Mouse (Mus musculus): ENCODE data around the gene AF067063. TPM values are rescaled to one million over a fixed set of nuclear protein-coding genes. Genes with fewer than 3 reads are reported as not detected.
A peak's percentile ranks its signal among the peaks of the same experiment; 100 is the strongest.

AF067063 gene
- total and polyA plus RNA-seq, 2 experiments: not detected

- Histone ChIP-seq H3K36me3 (ENCODE audit: control insufficient read depth, insufficient read depth, low read length) (peaks cover 4% of the 10 kb centered on the region), H3K79me2 (ENCODE audit: control insufficient read depth, insufficient read depth, low read length) (no peaks in the 10 kb centered on the region), H3K4me1 (ENCODE audit: control insufficient read depth, insufficient read depth, low read length) (peaks cover 7% of the 10 kb centered on the region), H3K4me3 (ENCODE audit: insufficient read depth, low read depth, low read length) (no peak overlapping the region), H3K27me3 (ENCODE audit: control insufficient read depth, insufficient read depth, low read length) (no peaks in the 10 kb centered on the region), H3K9ac (ENCODE audit: low read depth, low read length) (no peak overlapping the region), H3K27ac (replicated peaks; ENCODE audit: insufficient read depth, low read depth, low read length) (no peak overlapping the region)
- TF ChIP-seq POLR2A (IDR thresholded peaks at IDR 0.05; ENCODE audit: extremely low read depth, insufficient read depth, low read length) (no peak), CTCF (IDR thresholded peaks at IDR 0.05; ENCODE audit: low read depth, low read length) (no peak)
- 78% methylated on average over 5 of the region's 5 CpGs for WGBS
- DNase-seq (ENCODE audit: extremely low read depth, low read depth, low spot score): no peak
Measured at GRCm38 (mm10) chr13:119792791-119793404, 37.1 kb downstream of the AF067063 start.

- peak overlapping the region; percentile 96 for H3K9ac ChIP-seq (ENCODE audit: low read depth, low read length)
- TF ChIP-seq POLR2A (IDR thresholded peaks at IDR 0.05; ENCODE audit: extremely low read depth, insufficient read depth, low read length) (no peak), CTCF (IDR thresholded peaks at IDR 0.05; ENCODE audit: low read depth, low read length) (no peak)
- peak; percentile 50 for DNase-seq (ENCODE audit: extremely low read depth, low read depth, low spot score)
- peak overlapping the region; percentile 87 for H3K27ac ChIP-seq (replicated peaks; ENCODE audit: insufficient read depth, low read depth, low read length)
- 3% methylated on average over 18 of the region's 18 CpGs for WGBS
- H3K27me3 ChIP-seq (ENCODE audit: control insufficient read depth, insufficient read depth, low read length): no peaks in the 10 kb centered on the region
- H3K36me3 ChIP-seq (ENCODE audit: control insufficient read depth, insufficient read depth, low read length): peaks cover 7% of the 10 kb centered on the region
- peaks cover 7% of the 10 kb centered on the region for H3K4me1 ChIP-seq (ENCODE audit: control insufficient read depth, insufficient read depth, low read length)
- peak overlapping the region; percentile 88 for H3K4me3 ChIP-seq (ENCODE audit: insufficient read depth, low read depth, low read length)
- H3K79me2 ChIP-seq (ENCODE audit: control insufficient read depth, insufficient read depth, low read length): no peaks in the 10 kb centered on the region
Measured at GRCm38 (mm10) chr13:119791580-119792135, 38.4 kb downstream of the AF067063 start.

GRCm38 (mm10) chr13:119790761-119791579 lies 39.0 kb downstream of the AF067063 start, which contains the start of gene Zfp131:
Gene Zfp131 (minus strand): TSS chr13:119790889.
- Histone ChIP-seq H3K9ac (ENCODE audit: low read depth, low read length) (peak within 1 kb of the TSS; percentile 96), H3K4me3 (ENCODE audit: insufficient read depth, low read depth, low read length) (peak within 1 kb of the TSS; percentile 88), H3K4me1 (ENCODE audit: control insufficient read depth, insufficient read depth, low read length) (peaks cover 7% of the 10 kb centered on the region), H3K79me2 (ENCODE audit: control insufficient read depth, insufficient read depth, low read length) (no peaks in the 10 kb centered on the region), H3K27ac (replicated peaks; ENCODE audit: insufficient read depth, low read depth, low read length) (peak within 1 kb of the TSS; percentile 93), H3K27me3 (ENCODE audit: control insufficient read depth, insufficient read depth, low read length) (no peaks in the 10 kb centered on the region), H3K36me3 (ENCODE audit: control insufficient read depth, insufficient read depth, low read length) (peaks cover 10% of the 10 kb centered on the region)
- peak; percentile 81 for DNase-seq (ENCODE audit: extremely low read depth, low read depth, low spot score)
- TF ChIP-seq POLR2A (IDR thresholded peaks at IDR 0.05; ENCODE audit: extremely low read depth, insufficient read depth, low read length) (peak; percentile 85; the same call in 1 of the 2 replicates), CTCF (IDR thresholded peaks at IDR 0.05; ENCODE audit: low read depth, low read length) (no peak)
- WGBS: under 1% methylated on average over 79 of the region's 86 CpGs

GRCm38 (mm10) chr13:119789851-119790717 lies 39.9 kb downstream of the AF067063 start:
- no peaks in the 10 kb centered on the region for H3K79me2 ChIP-seq (ENCODE audit: control insufficient read depth, insufficient read depth, low read length)
- peak; percentile 26 for DNase-seq (ENCODE audit: extremely low read depth, low read depth, low spot score)
- H3K27me3 ChIP-seq (ENCODE audit: control insufficient read depth, insufficient read depth, low read length): no peaks in the 10 kb centered on the region
- H3K9ac ChIP-seq (ENCODE audit: low read depth, low read length): peak overlapping the region; percentile 88
- no peak for TF ChIP-seq POLR2A (IDR thresholded peaks at IDR 0.05; ENCODE audit: extremely low read depth, insufficient read depth, low read length)
- peaks cover 7% of the 10 kb centered on the region for H3K4me1 ChIP-seq (ENCODE audit: control insufficient read depth, insufficient read depth, low read length)
- peak overlapping the region; percentile 76 for H3K4me3 ChIP-seq (ENCODE audit: insufficient read depth, low read depth, low read length)
- H3K36me3 ChIP-seq (ENCODE audit: control insufficient read depth, insufficient read depth, low read length): peaks cover 18% of the 10 kb centered on the region
- 1% methylated on average over 62 of the region's 66 CpGs for WGBS
- H3K27ac ChIP-seq (replicated peaks; ENCODE audit: insufficient read depth, low read depth, low read length): peak overlapping the region; percentile 83

GRCm38 (mm10) chr13:119783581-119783980 lies 46.4 kb downstream of the AF067063 start:
- H3K9ac ChIP-seq (ENCODE audit: low read depth, low read length): no peak overlapping the region
- WGBS: 85% methylated on average over 4 of the region's 4 CpGs
- TF ChIP-seq POLR2A (IDR thresholded peaks at IDR 0.05; ENCODE audit: extremely low read depth, insufficient read depth, low read length) (no peak), CTCF (IDR thresholded peaks at IDR 0.05; ENCODE audit: low read depth, low read length) (no peak)
- peaks cover 52% of the 10 kb centered on the region for H3K36me3 ChIP-seq (ENCODE audit: control insufficient read depth, insufficient read depth, low read length)
- H3K4me3 ChIP-seq (ENCODE audit: insufficient read depth, low read depth, low read length): no peak overlapping the region
- peaks cover 3% of the 10 kb centered on the region; the same call in 1 of the 2 replicates for H3K79me2 ChIP-seq (ENCODE audit: control insufficient read depth, insufficient read depth, low read length)
- H3K4me1 ChIP-seq (ENCODE audit: control insufficient read depth, insufficient read depth, low read length): no peaks in the 10 kb centered on the region
- DNase-seq (ENCODE audit: extremely low read depth, low read depth, low spot score): no peak
- H3K27ac ChIP-seq (replicated peaks; ENCODE audit: insufficient read depth, low read depth, low read length): no peak overlapping the region
- no peaks in the 10 kb centered on the region for H3K27me3 ChIP-seq (ENCODE audit: control insufficient read depth, insufficient read depth, low read length)

Other genes starting within 250 kb of the AF067063 start
- 0.18 and 0.20 TPM in 2 replicates for gene Ccl28, start 206.4 kb downstream of the AF067063 start, total RNA-seq (2014; rRNA removed)
- gene Ccl28, start 206.4 kb downstream of the AF067063 start, polyA plus RNA-seq (2012; rRNA removed): not detected in 2 replicates
- gene Hmgcs1, start 139.8 kb downstream of the AF067063 start, total RNA-seq (2014; rRNA removed): 350 and 447 TPM in 2 replicates
- gene Hmgcs1, start 139.8 kb downstream of the AF067063 start, polyA plus RNA-seq (2012; rRNA removed): 99.8 and 112 TPM in 2 replicates
- gene Nim1k, start 74.3 kb downstream of the AF067063 start, total RNA-seq (2014; rRNA removed): 1.1 and 1.3 TPM in 2 replicates
- 0.81 and 0.90 TPM in 2 replicates for gene Nim1k, start 74.3 kb downstream of the AF067063 start, polyA plus RNA-seq (2012; rRNA removed)
- 7.9 and 8.5 TPM in 2 replicates for gene Zfp131, start 39.3 kb downstream of the AF067063 start, total RNA-seq (2014; rRNA removed)
- 1.8 and 3.1 TPM in 2 replicates for gene Zfp131, start 39.3 kb downstream of the AF067063 start, polyA plus RNA-seq (2012; rRNA removed)
- 0.40 TPM in 1 of 2 replicates, not detected in the other for gene D13Ertd608e, start 5.8 kb upstream of the AF067063 start, total RNA-seq (2014; rRNA removed)
- 0.40 TPM in 1 of 2 replicates, not detected in the other for gene D13Ertd608e, start 5.8 kb upstream of the AF067063 start, polyA plus RNA-seq (2012; rRNA removed)
- not detected in 2 replicates for gene Tcstv1, start 64.6 kb upstream of the AF067063 start, total RNA-seq (2014; rRNA removed)
- gene Tcstv1, start 64.6 kb upstream of the AF067063 start, polyA plus RNA-seq (2012; rRNA removed): not detected in 2 replicates
- gene Gm21761, start 99.1 kb upstream of the AF067063 start, total RNA-seq (2014; rRNA removed): not detected in 2 replicates
- gene Gm21761, start 99.1 kb upstream of the AF067063 start, polyA plus RNA-seq (2012; rRNA removed): not detected in 2 replicates
- not detected in 2 replicates for gene B020031M17Rik, start 120.6 kb upstream of the AF067063 start, total RNA-seq (2014; rRNA removed)
- gene B020031M17Rik, start 120.6 kb upstream of the AF067063 start, polyA plus RNA-seq (2012; rRNA removed): not detected in 2 replicates
- not detected in 2 replicates for gene Gm36079, start 196.8 kb upstream of the AF067063 start, total RNA-seq (2014; rRNA removed)
- not detected in 2 replicates for gene Gm36079, start 196.8 kb upstream of the AF067063 start, polyA plus RNA-seq (2012; rRNA removed)
- 0.09 and 0.13 TPM in 2 replicates for gene Gm21188, start 222.0 kb upstream of the AF067063 start, total RNA-seq (2014; rRNA removed)
- gene Gm21188, start 222.0 kb upstream of the AF067063 start, polyA plus RNA-seq (2012; rRNA removed): not detected in 2 replicates

Measured in liver, adult 2 months (tissue).